Mouse (Mus musculus): Measurements from ENCODE around the gene Mrpl44. TPM values are rescaled to one million over a fixed set of nuclear protein-coding genes. Genes with fewer than 3 reads are reported as not detected.

Mrpl44 gene
- polyA plus RNA-seq, 1 experiment from 2014 or later: 47.6 TPM

DNA sequence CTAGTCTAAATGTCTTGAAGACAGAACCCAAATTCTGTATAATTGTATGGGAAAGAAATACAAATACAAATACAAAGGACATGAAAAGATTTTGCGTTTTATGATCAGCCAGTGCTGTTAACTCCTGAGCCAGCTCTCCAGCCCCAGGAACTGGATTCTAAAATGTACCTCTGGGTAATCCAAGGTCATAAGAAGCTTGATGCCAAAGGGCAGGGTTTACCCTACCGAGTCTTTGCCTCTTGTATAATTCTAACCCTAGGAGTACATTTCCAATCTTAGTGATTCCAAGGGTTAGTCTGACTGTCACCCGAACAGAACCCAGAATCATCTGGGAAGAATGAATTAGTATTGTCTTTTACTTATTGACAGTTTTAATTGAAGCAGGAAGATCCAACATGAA lies 39.6 kb downstream of the Mrpl44 start:
- WGBS: 90% methylated on average over 3 of the region's 3 CpGs
- H3K4me2 ChIP-seq (ENCODE audit: low read depth, low read length): no peak overlapping the region
- H3K36me3 ChIP-seq (ENCODE audit: control insufficient read depth, insufficient read depth, low read length): no peaks in the 10 kb centered on the region
- H3K27ac ChIP-seq (ENCODE audit: low read length): no peak overlapping the region
- no peaks in the 10 kb centered on the region for H3K4me1 ChIP-seq (ENCODE audit: control insufficient read depth, insufficient read depth, low read length)
- ATAC-seq (ENCODE audit: insufficient read depth, low FRiP score): no peak
- H3K27me3 ChIP-seq (ENCODE audit: control insufficient read depth, insufficient read depth, low read length): no peaks in the 10 kb centered on the region
- no peaks in the 10 kb centered on the region for H3K9me3 ChIP-seq (replicated peaks; ENCODE audit: control insufficient read depth, low read length)
- H3K4me3 ChIP-seq (replicated peaks; ENCODE audit: low read length): no peak overlapping the region
- no peak overlapping the region for H3K9ac ChIP-seq (ENCODE audit: low read length)

DNA sequence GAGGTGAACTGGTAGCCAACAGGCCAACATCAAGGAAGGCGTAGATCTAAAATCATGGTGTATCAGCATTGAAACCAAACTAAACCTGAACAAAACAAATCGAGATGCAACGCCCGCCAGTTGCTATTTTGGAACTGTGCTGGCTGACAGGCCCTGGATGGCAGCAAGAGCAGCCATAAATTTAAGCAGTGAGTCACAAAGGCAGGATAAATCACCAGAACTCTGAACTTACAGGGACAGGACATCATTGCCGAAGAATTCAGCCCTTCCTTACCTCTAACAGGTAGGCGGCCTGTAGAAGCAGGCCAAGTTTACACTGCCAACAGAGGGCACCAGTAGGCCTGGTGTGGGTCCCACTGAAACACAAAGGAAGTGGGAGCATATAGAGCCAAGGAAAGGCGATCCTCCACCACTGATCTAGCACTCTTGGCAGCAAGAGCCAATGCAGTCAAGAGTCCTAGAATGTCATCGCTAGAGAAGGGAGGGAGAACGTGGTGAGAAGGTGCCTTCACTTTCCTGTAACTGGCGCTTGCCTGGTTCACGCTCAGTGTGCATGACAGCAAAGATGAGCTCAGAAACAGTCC lies 43.6 kb downstream of the Mrpl44 start:
- Histone ChIP-seq H3K36me3 (ENCODE audit: control insufficient read depth, insufficient read depth, low read length) (no peaks in the 10 kb centered on the region), H3K27me3 (ENCODE audit: control insufficient read depth, insufficient read depth, low read length) (no peaks in the 10 kb centered on the region), H3K4me1 (ENCODE audit: control insufficient read depth, insufficient read depth, low read length) (peaks cover 8% of the 10 kb centered on the region; the same call in 1 of the 2 replicates), H3K4me3 (replicated peaks; ENCODE audit: low read length) (no peak overlapping the region), H3K4me2 (ENCODE audit: low read depth, low read length) (no peak overlapping the region), H3K9me3 (replicated peaks; ENCODE audit: control insufficient read depth, low read length) (no peaks in the 10 kb centered on the region), H3K27ac (ENCODE audit: low read length) (no peak overlapping the region), H3K9ac (ENCODE audit: low read length) (no peak overlapping the region)
- 88% methylated on average over 11 of the region's 11 CpGs for WGBS
- no peak for ATAC-seq (ENCODE audit: insufficient read depth, low FRiP score)

- WGBS: 51% methylated on average over 13 of the region's 13 CpGs
- Histone ChIP-seq H3K27ac (ENCODE audit: low read length) (no peak overlapping the region), H3K9ac (ENCODE audit: low read length) (no peak overlapping the region), H3K4me1 (ENCODE audit: control insufficient read depth, insufficient read depth, low read length) (peaks cover 10% of the 10 kb centered on the region; the same call in 1 of the 2 replicates), H3K9me3 (replicated peaks; ENCODE audit: control insufficient read depth, low read length) (no peaks in the 10 kb centered on the region), H3K4me2 (ENCODE audit: low read depth, low read length) (peak overlapping the region; percentile 46; the same call in 1 of the 2 replicates), H3K4me3 (replicated peaks; ENCODE audit: low read length) (no peak overlapping the region), H3K36me3 (ENCODE audit: control insufficient read depth, insufficient read depth, low read length) (no peaks in the 10 kb centered on the region), H3K27me3 (ENCODE audit: control insufficient read depth, insufficient read depth, low read length) (no peaks in the 10 kb centered on the region)
- no peak for ATAC-seq (ENCODE audit: insufficient read depth, low FRiP score)
Measured at GRCm38 (mm10) chr1:79822806-79823525, 47.1 kb downstream of the Mrpl44 start.

- no peak for ATAC-seq (ENCODE audit: insufficient read depth, low FRiP score)
- Histone ChIP-seq H3K4me2 (ENCODE audit: low read depth, low read length) (peak overlapping the region; percentile 46), H3K9me3 (replicated peaks; ENCODE audit: control insufficient read depth, low read length) (no peaks in the 10 kb centered on the region), H3K9ac (ENCODE audit: low read length) (peak overlapping the region; percentile 50; the same call in 1 of the 2 replicates), H3K27ac (ENCODE audit: low read length) (peak overlapping the region; percentile 2; the same call in 1 of the 2 replicates), H3K27me3 (ENCODE audit: control insufficient read depth, insufficient read depth, low read length) (no peaks in the 10 kb centered on the region), H3K36me3 (ENCODE audit: control insufficient read depth, insufficient read depth, low read length) (no peaks in the 10 kb centered on the region), H3K4me1 (ENCODE audit: control insufficient read depth, insufficient read depth, low read length) (peaks cover 10% of the 10 kb centered on the region; the same call in 1 of the 2 replicates), H3K4me3 (replicated peaks; ENCODE audit: low read length) (peak overlapping the region; percentile 23)
- WGBS: 44% methylated on average over 14 of the region's 14 CpGs
Measured at GRCm38 (mm10) chr1:79823951-79824633, 48.3 kb downstream of the Mrpl44 start.

Other genes starting within 250 kb of the Mrpl44 start
- gene Ap1s3, start 104.0 kb upstream of the Mrpl44 start, polyA plus RNA-seq (2015; fragmentation: Nextera tagmentation; extraction: Ambion mirVana): 0.43 and 0.54 TPM in 2 replicates
- 32.9 and 41.8 TPM in 2 replicates for gene Wdfy1, start 125 bp downstream of the Mrpl44 start, polyA plus RNA-seq (2015; fragmentation: Nextera tagmentation; extraction: Ambion mirVana)
- gene Serpine2, start 85.2 kb downstream of the Mrpl44 start, polyA plus RNA-seq (2015; fragmentation: Nextera tagmentation; extraction: Ambion mirVana): 88.1 and 96.3 TPM in 2 replicates